Mouse (Mus musculus) ES-Bruce4 (cell line): ENCODE measurements around the gene Polr3g. TPM values are rescaled to one million over a fixed set of nuclear protein-coding genes. Genes with fewer than 3 reads are reported as not detected.

Source experiments
- H3K27ac ChIP-seq: 2 replicates; pipeline ENCODE4 v1.5.1; 2012; ENCODE audit warnings: low read length, inconsistent platforms; ENCODE audit not compliant: insufficient read depth
- H3K27me3 ChIP-seq: 2 replicates; pipeline ENCODE4 v1.6.1; 2012; ENCODE audit warnings: mild to moderate bottlenecking, low read length, inconsistent platforms; ENCODE audit not compliant: control insufficient read depth, poor library complexity, insufficient read depth, severe bottlenecking
- H3K36me3 ChIP-seq: 2 replicates; pipeline ENCODE4 v1.6.1; 2012; ENCODE audit warnings: inconsistent platforms, mild to moderate bottlenecking, low read length, moderate library complexity; ENCODE audit not compliant: control insufficient read depth, poor library complexity, insufficient read depth, severe bottlenecking
- H3K4me1 ChIP-seq: one replicate; pipeline ENCODE4 v1.8.1; 2011; ENCODE audit warnings: low read length; ENCODE audit not compliant: control insufficient read depth, insufficient read depth
- H3K4me3 ChIP-seq: 2 replicates; pipeline ENCODE4 v1.5.1; 2011; ENCODE audit warnings: low read depth, mild to moderate bottlenecking, low read length
- H3K9ac ChIP-seq: 2 replicates; pipeline ENCODE4 v1.6.1; 2012; ENCODE audit warnings: low read depth, mild to moderate bottlenecking, inconsistent platforms; ENCODE audit not compliant: poor library complexity, severe bottlenecking
- H3K9me3 ChIP-seq: replicated peaks from 2 replicates; pipeline ENCODE4 v1.6.1; 2012; ENCODE audit warnings: mild to moderate bottlenecking, low read length, inconsistent platforms; ENCODE audit not compliant: control insufficient read depth, poor library complexity, insufficient read depth, severe bottlenecking
- CTCF ChIP-seq: IDR thresholded peaks from one replicate; pipeline ENCODE4 v1.8.1; 2011; ENCODE audit warnings: low read depth, low read length
- EP300 ChIP-seq: IDR thresholded peaks from 2 replicates; pipeline ENCODE4 v1.6.1; 2011; ENCODE audit warnings: low read depth, low read length; ENCODE audit not compliant: insufficient read depth
- POLR2A ChIP-seq: IDR thresholded peaks from one replicate; pipeline ENCODE4 v1.8.1; 2011; ENCODE audit warnings: low read length; ENCODE audit not compliant: insufficient read depth
- polyA plus RNA-seq: library from polyadenylated mRNA; stranded (reverse); fragments of >200 nt; gene quantifications from 2 replicates; pipeline ENCODE4 v1.2.4, GENCODE M21; 2011; ENCODE audit warnings: low read depth; ENCODE audit not compliant: missing spikeins, insufficient read depth, insufficient read length

The Polr3g gene
- polyA plus RNA-seq, 1 experiment = 60.2 TPM

GRCm38 (mm10) chr13:81683107-81683506 lies 27.7 kb downstream of the Polr3g start:
- no peak for TF ChIP-seq EP300
- TF ChIP-seq CTCF = no peak
- no peak for TF ChIP-seq POLR2A
- Histone ChIP-seq H3K4me3 (no peak overlapping the region), H3K27ac (no peak overlapping the region), H3K4me1 (peaks cover 2% of the 10 kb centered on the region), H3K36me3 (peaks cover 19% of the 10 kb centered on the region), H3K27me3 (no peaks in the 10 kb centered on the region), H3K9ac (no peak overlapping the region), H3K9me3 (no peaks in the 10 kb centered on the region)

- H3K27ac ChIP-seq = no peak overlapping the region
- TF ChIP-seq EP300 (no peak), CTCF (no peak), POLR2A (no peak)
- H3K4me3 ChIP-seq = no peak overlapping the region
- H3K36me3 ChIP-seq = peaks cover 23% of the 10 kb centered on the region
- H3K4me1 ChIP-seq = no peaks in the 10 kb centered on the region
- H3K27me3 ChIP-seq = no peaks in the 10 kb centered on the region
- no peaks in the 10 kb centered on the region for H3K9me3 ChIP-seq
- H3K9ac ChIP-seq = no peak overlapping the region
Observed at GRCm38 (mm10) chr13:81675333-81675732, 35.5 kb downstream of the Polr3g start.

DNA sequence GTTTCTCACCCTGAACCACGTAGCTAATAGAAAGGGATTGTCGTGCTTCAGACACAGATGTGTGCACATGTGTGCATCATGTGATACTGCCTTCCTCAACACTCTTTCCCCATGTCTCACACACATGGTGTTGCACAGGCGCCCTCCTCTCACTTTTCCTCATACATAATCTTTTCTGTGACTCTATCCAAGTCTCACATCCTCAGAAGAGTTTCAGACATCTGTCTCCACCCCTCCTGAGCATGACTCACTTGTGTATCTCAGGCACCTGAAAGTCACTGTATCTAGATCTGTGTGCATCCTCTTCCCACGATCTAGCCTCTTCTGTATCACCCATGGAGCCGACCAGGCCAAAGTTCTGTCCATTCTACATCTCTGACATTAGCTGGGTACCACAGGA lies 43.1 kb downstream of the Polr3g start:
- no peak for TF ChIP-seq EP300
- no peak for TF ChIP-seq POLR2A
- no peak for TF ChIP-seq CTCF
- no peaks in the 10 kb centered on the region for H3K27me3 ChIP-seq
- H3K9ac ChIP-seq = no peak overlapping the region
- no peaks in the 10 kb centered on the region for H3K9me3 ChIP-seq
- no peak overlapping the region for H3K4me3 ChIP-seq
- no peaks in the 10 kb centered on the region for H3K4me1 ChIP-seq
- no peak overlapping the region for H3K27ac ChIP-seq
- peaks cover 21% of the 10 kb centered on the region for H3K36me3 ChIP-seq

DNA sequence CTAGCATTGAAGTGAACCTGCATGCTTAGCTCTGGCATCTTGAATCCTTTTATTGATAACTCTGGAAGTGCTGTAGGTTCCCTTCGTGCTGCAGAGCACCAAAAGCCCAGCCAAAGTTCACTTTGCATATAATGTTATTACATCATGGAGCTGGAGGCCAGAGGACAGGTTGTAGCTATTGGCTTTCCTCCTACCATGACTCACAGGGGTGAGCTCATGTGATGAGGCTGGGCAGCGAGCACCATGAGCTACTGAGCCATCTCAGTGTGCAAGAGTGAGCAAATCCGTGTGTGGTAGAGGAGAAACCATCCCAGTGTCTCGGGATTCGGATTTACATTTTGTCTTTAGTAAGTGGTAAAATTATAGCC lies 46.5 kb downstream of the Polr3g start:
- Histone ChIP-seq H3K36me3 (peaks cover 17% of the 10 kb centered on the region), H3K4me1 (peaks cover 2% of the 10 kb centered on the region), H3K27me3 (no peaks in the 10 kb centered on the region), H3K27ac (no peak overlapping the region), H3K9ac (no peak overlapping the region), H3K4me3 (no peak overlapping the region), H3K9me3 (no peaks in the 10 kb centered on the region)
- no peak for TF ChIP-seq POLR2A
- no peak for TF ChIP-seq EP300
- TF ChIP-seq CTCF = no peak

- Histone ChIP-seq H3K9me3 (no peaks in the 10 kb centered on the region), H3K4me1 (peaks cover 2% of the 10 kb centered on the region), H3K9ac (no peak overlapping the region), H3K4me3 (no peak overlapping the region), H3K36me3 (peaks cover 11% of the 10 kb centered on the region), H3K27ac (no peak overlapping the region), H3K27me3 (no peaks in the 10 kb centered on the region)
- TF ChIP-seq CTCF = no peak
- no peak for TF ChIP-seq EP300
- TF ChIP-seq POLR2A = no peak
Observed at GRCm38 (mm10) chr13:81663566-81664330, 47.1 kb downstream of the Polr3g start.

DNA sequence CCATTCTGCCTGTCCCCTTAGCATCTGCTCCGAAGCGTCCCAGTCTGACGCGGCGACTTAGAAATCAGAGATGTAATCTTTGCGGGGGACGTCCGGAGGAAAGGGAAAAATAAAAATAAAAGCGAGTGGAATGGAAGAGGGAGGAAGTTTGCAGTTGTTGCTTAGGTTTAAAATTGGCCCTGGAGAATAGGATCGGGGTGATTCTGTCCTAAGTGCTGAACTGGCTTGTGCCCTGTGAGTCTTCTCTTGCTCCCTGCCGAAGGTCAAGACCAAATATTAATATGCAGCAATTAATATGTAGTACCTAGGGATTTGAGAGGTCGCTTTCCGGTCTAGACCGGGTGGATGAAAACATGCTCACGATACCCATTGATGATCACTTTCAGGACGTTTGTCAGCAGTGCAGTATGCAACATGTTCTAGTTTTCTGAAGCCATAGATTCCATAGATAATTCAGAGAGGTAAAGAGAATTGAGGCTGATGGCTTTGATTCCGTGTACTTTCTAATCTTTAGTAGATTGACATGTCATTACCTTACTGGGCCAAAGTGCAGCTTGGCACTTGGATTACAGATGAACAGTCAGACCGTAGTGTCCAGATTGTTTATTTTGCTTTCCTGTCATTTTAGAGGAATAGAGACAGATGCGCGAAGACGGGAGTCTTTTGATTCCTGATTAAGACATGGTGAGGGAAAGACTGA lies 52.6 kb downstream of the Polr3g start:
- Histone ChIP-seq H3K4me3 (peak overlapping the region; percentile 93), H3K36me3 (0 out of 2 replicates have a peak, but pooled peaks cover 2% of the 10 kb centered on the region), H3K9me3 (no peaks in the 10 kb centered on the region), H3K9ac (peak overlapping the region; percentile 82), H3K27ac (no peak overlapping the region), H3K4me1 (peaks cover 2% of the 10 kb centered on the region), H3K27me3 (no peaks in the 10 kb centered on the region)
- TF ChIP-seq POLR2A (no peak), EP300 (no peak), CTCF (no peak)
